Mouse (Mus musculus) right cerebral cortex, postnatal 14 days (tissue): ENCODE data around the gene Cdk14.
"Not testable (repeated sequence)": the region's sequence is repeated elsewhere in the genome, so short reads cannot be mapped to it uniquely, and the experiment has no call there.

ENCODE experiments used
- DNase-seq: peaks from one replicate; pipeline ENCODE4 v3.0.0; 2022

The Cdk14 gene

GRCm38 (mm10) chr5:4959446-4959845 lies 460.7 kb downstream of the Cdk14 start:
- DNase-seq = no peak

DNA sequence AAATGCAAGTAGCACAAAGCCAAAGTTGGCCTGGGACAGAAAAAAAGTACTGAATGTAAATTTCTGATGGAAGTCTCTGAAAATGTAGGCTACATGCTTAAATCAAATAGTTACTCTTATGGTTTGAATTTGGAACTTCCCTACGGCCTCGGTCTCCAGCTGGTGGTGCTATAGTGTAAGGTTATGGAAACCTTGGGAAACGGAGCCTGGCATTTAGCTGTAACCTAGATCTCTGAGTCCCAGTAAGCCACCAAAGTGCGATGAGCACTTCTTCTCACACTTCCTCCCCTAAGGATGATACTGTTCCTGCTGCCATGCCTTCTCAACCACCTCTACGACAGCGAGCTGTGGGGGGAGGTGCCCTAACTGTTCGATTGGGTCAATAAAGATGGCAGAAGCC lies 464.1 kb downstream of the Cdk14 start:
- no peak for DNase-seq

DNA sequence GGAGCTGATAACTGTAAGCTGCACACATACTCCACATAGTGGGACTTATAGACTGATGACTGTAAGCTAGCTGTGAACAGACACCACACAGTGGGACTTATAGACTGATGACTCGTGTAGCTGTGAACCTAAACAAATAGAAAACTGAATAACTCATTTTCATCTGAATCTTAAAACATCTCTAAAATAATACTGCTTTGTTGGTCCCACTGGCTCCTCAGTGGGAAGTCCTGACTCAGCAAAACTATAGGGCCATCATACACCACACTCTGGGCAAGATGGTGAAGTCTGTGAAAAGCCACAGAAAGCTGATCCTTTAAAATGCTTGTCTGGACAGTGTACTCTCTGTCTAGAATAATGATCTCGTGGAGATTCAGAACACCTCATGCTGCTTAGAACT lies 464.7 kb downstream of the Cdk14 start:
- DNase-seq = no peak

GRCm38 (mm10) chr5:4949433-4949832 lies 470.7 kb downstream of the Cdk14 start:
- no peak for DNase-seq

GRCm38 (mm10) chr5:4948090-4948954 lies 471.8 kb downstream of the Cdk14 start:
- DNase-seq = no peak

DNA sequence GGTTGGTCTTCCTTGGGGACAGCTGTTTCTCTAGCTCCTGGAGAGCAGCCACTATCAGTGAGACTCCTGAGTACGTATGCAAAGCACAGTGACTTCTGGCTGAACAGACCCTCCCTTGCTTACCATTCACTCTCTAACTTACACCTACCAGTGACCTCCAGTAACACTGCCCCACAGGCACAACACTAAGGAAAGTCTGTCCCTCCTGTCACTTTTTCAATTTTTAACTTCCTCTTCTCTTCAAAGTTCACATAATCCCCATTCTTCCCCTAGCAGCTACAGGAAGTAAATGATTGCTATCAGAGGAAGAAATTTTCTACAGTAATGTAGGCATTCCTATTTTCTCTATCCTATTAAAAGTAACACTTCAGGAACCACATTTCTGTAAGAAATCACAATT lies 485.0 kb downstream of the Cdk14 start:
- DNase-seq = no peak

- DNase-seq = no peak
Measured at GRCm38 (mm10) chr5:4934491-4934890, 485.6 kb downstream of the Cdk14 start.

DNA sequence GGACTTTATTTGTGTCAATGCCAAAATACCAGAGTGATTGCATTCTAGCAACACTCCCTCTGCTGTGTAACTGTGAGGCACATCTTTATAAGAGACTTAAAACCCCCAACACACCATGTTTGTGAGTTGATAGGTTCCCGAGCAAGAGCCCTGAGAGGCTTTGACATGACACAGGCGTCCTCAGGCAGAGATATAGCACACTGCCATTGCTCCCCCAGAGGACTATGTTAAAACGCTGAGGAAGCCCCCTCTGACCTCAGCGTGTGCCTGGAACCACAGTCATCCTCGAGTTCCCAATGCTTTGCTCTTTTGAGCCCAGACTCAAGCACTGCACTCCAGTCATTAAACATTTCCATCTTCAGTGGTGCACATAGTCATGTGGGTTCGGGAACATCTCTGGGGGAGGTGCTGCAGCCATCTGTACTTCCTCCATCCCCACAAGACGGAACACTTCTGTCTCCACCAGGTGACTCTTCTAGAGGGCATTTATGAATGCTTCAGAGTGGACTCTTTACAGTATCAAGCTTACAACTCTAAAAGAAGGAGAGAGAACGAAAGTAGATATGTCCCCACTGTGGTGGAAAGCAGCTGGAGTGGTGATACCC lies 488.5 kb downstream of the Cdk14 start:
- DNase-seq = no peak

DNA sequence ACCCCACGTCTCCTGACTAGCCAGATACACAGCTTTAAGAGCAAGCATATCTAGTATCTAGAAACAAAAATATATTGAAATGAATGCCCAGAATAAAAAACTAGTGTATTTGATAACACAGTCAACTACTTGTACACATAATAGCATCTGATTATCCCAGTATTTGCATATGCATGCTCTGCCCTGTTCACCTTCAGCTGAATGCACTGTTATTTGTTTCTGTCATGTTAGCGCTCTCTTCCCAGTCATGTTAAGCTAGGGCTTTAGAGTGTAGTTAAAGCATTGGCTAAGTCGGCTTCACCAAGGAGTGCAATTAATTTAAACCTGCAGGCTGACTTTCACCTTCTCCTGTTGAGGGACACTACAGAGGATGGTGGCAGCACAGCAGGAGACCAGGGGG lies 490.5 kb downstream of the Cdk14 start:
- no peak for DNase-seq

DNA sequence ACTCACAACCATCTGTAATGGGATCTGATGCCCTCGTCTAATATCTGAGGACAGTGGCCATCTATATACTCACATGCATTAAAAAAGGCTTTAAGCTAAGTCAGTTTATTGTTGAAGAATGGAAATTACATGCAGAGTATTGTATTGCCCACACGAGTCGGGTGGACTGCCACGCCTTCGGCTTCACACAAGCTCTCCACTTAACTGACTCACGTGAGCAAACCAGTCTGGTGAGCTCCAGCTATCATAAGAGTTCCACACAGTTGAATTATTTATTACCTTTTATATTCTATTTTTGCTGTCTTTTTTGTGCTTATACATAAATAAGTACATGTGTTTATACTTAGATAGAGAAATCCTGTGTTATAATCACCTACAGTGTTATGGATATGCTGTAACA lies 495.2 kb downstream of the Cdk14 start:
- no peak for DNase-seq

- peak; percentile 53 for DNase-seq
Measured at GRCm38 (mm10) chr5:4918376-4918775, 501.7 kb downstream of the Cdk14 start.

- no peak for DNase-seq
Measured at GRCm38 (mm10) chr5:4917743-4918142, 502.4 kb downstream of the Cdk14 start.

GRCm38 (mm10) chr5:4917274-4917673 lies 502.8 kb downstream of the Cdk14 start:
- DNase-seq = no peak

DNA sequence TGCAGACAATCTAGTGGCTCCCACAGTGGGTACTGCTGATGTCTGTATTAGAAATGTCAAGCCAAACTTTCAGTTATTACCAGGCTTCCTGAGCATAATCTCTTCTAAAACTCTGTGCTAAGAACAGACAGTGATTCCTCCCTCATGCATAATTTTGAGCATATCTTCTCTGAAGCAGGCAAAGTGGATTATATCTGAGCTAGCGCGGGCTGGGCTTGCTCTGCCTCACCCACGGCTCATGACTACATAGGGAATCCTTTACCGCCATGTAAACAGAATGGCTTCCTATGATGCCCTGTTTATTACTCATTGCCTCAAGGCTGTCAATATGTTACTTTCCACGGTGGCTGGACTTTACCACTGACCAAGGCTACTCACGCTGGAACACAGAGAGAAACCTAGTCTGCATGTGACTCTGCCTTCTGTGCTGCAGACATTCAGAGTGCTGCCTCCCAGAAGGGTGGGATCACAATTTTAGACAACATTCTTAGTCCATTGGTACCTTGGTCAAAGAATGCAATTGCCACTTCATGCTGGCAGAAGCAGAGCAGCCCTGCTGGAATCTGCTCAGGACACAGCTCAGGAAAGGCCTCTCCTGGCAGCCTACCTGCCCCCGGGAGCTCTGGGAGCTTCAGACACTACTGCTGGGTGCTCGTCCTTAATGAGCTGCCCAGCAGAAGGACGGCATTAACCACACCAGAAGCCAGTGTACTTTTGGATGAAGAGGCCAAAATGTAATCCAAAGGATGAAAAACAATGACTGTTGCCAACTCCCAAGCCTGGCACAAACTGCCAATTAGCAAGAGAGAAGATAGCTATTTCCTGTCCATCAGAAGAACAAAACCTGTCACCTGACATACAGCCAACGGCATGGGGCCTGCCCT lies 503.5 kb downstream of the Cdk14 start:
- DNase-seq = no peak

DNA sequence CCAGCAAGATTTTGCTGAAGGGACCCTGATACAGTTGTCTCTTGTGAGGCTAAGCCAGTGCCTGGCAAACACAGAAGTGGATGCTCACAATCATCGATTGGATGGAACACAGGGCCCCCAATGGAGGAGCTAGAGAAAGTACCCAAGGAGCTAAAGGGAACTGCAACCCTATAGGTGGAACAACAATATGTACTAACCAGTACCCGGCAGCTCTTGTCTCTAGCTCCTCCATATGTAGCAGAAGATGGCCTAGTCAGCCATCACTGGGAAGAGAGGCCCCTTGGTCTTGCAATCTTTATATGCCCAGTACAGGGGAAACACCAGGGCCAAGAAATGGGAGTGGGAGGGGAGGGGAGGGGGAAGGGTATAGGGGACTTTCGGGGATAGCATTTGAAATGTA lies 515.2 kb downstream of the Cdk14 start:
- not testable (repeated sequence) for DNase-seq

DNA sequence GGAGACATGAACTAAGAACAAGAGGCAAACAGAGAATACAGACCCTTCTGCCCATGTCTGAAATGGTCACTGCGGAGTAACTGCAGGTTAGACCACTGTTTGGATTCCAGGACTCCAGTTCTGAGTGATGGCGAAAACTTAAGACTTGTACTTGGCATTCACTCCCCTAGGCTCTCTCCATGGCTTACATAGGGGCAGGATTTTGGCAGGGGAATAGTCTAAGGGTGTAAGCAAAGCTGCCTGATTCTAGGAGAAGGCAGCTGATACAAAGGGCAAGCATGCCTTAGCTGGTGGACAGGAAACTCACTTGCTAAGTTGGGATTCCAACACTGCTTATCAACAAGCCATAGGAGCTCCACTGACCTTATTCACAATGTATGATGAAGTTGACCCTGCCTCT lies 521.9 kb downstream of the Cdk14 start:
- no peak for DNase-seq

DNA sequence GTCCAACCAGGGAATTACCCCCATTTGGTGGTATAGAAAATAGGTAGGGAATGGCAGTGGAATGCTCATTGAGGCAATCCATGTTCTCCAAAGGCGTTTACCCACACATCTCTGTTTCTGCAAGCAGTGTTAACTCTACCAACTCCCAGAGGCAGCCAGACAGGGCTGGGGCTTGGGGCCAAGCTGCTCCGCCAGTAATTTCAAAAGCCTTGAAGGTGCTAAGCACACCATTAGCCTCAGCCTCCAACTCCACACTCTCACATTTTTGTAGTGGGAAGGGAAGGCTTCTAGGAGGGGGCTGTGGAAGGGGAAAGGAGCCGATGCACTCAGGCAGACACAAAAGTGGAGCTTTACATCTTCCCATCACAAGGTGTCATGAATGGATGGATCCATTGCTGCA lies 525.1 kb downstream of the Cdk14 start:
- no peak for DNase-seq

DNA sequence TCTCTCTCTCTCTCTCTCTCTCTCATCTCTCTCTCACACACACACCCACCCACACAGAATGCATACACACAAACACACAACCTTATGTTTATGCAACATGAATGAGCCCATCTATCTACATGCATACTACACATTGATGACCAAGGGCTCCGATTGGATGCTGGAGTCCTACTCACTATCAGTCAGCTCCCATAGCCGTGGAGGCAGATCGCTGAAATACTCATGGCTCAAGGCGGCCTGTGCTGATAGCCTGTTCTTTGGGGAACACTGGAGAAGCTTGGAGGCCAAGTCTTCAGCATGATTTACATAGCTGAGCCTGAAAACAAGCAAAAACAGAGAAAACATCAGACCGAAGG lies 526.3 kb downstream of the Cdk14 start:
- no peak for DNase-seq

GRCm38 (mm10) chr5:4893206-4893851 lies 526.8 kb downstream of the Cdk14 start:
- DNase-seq = no peak

- DNase-seq = no peak
Measured at GRCm38 (mm10) chr5:4892734-4893133, 527.4 kb downstream of the Cdk14 start.

DNA sequence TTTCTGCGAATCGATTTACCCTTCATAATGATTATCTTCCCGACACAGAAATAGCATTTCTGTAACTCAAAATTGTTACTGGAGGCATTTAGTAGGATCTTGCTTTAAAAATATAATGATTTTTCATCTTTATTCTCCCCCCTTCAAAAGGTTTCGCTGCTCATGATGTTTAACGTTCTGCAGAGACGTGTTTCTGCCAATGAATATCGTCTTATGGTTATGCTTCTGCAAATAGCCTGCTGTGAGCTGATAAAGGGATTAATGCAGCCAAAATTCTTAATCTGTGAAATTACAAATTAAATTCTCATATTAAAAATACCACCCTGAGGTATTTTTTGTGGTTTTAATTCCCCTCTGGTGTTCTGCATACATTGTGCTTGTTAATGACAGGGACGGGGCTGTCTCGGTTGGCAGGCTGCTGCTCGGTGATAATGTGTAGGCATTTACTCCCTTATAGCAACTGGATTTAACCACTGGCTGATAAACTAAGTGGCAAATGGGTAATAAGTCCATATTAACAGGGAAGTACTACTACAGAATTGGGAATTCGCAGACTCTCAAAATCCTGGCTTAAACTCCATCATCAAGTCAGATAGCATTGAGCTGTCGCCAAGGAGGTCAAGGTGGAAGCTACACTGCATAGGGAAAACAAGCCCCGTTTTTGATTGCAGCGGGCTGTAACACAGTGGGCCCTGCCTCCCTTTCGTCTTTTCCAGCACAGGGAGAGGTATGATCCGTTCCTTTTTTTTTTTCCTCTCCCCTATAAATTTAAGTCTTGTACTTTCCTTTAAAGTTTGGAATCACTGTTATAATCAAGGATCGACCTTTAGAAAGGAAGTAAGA lies 528.0 kb downstream of the Cdk14 start:
- no peak for DNase-seq

GRCm38 (mm10) chr5:4887069-4887468 lies 533.0 kb downstream of the Cdk14 start:
- DNase-seq = no peak
